Mouse (Mus musculus): ENCODE results near the gene 1600015I10Rik. TPM values are rescaled to one million over a fixed set of nuclear protein-coding genes. Genes with fewer than 3 reads are reported as not detected.

Gene 1600015I10Rik
- polyA plus RNA-seq, 1 experiment from 2014 or later: not detected

DNA sequence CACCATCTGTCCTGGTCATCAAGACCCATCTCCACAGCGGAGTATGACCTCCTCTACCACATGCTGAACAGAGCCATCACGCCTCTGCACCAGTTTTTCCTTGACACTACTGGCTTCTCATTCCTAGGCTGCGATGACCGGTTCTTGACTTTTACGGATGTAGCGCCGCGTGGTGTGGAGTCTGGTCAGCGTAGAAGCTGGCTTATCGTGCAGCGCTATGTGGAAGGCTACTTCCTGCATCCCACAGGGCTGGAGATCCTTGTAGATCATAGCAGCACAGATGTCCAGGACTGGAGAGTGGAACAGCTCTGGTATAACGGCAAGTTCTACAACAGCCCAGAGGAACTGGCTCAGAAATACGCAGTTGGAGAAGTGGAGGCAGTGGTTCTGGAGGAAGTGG is 24.1 kb upstream of the 1600015I10Rik start:
- no peak for ATAC-seq (ENCODE audit: low FRiP score, low TSS enrichment)
- 94% methylated on average over 13 of the region's 13 CpGs for WGBS

DNA sequence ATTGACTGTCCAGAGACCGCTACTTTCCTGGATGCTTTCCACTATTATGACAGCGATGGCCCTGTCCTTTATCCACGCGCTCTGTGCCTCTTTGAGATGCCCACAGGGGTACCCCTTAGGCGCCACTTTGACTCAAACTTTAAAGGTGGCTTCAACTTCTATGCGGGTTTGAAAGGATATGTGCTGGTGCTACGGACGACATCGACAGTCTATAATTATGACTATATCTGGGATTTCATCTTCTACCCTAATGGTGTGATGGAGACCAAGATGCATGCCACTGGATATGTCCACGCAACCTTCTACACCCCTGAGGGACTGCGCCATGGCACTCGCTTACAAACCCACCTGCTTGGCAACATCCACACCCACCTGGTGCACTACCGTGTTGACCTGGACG is 23.3 kb upstream of the 1600015I10Rik start:
- Histone ChIP-seq H3K4me3 (ENCODE audit: low read length) (no peak overlapping the region), H3K4me2 (replicated peaks; ENCODE audit: low read depth, low read length) (no peak overlapping the region), H3K27me3 (ENCODE audit: control insufficient read depth, insufficient read depth, low read length) (no peaks in the 10 kb centered on the region), H3K27ac (ENCODE audit: low read depth, low read length) (no peak overlapping the region), H3K4me1 (ENCODE audit: control insufficient read depth, insufficient read depth, low read length) (no peaks in the 10 kb centered on the region; the same call in 1 of the 2 replicates), H3K9ac (ENCODE audit: low read depth, low read length) (no peak overlapping the region), H3K9me3 (ENCODE audit: control insufficient read depth, low read length) (no peaks in the 10 kb centered on the region), H3K36me3 (ENCODE audit: control insufficient read depth, insufficient read depth, low read length) (no peaks in the 10 kb centered on the region)
- no peak for ATAC-seq (ENCODE audit: low FRiP score, low TSS enrichment)
- 97% methylated on average over 14 of the region's 14 CpGs for WGBS

More for the DNA sequence above, 24.1 kb upstream of the 1600015I10Rik start:
- no peaks in the 10 kb centered on the region for H3K9me3 ChIP-seq (ENCODE audit: control insufficient read depth, low read length)
- no peak overlapping the region for H3K9ac ChIP-seq (ENCODE audit: low read depth, low read length)
- H3K36me3 ChIP-seq (ENCODE audit: control insufficient read depth, insufficient read depth, low read length): no peaks in the 10 kb centered on the region
- H3K4me3 ChIP-seq (ENCODE audit: low read length): no peak overlapping the region
- no peaks in the 10 kb centered on the region for H3K27me3 ChIP-seq (ENCODE audit: control insufficient read depth, insufficient read depth, low read length)
- H3K27ac ChIP-seq (ENCODE audit: low read depth, low read length): no peak overlapping the region
- no peaks in the 10 kb centered on the region; the same call in 1 of the 2 replicates for H3K4me1 ChIP-seq (ENCODE audit: control insufficient read depth, insufficient read depth, low read length)
- no peak overlapping the region for H3K4me2 ChIP-seq (replicated peaks; ENCODE audit: low read depth, low read length)

DNA sequence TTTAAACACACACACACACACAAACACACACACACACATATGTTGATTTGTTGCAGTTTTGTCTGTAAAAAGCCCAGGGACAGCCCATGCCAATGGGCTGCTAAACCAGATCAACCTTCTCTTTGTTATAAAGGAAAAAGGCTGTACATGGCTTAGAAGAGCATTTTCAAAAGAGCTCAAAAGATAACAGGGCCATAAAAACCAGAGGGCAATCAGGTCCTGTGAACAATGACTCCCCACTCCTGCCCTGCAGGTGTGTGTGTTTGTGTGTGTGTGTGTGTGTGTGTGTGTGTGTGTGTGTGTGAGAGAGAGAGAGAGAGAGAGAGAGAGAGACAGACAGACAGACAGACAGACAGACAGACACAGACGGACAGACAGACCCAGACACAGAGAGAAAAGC is 20.5 kb upstream of the 1600015I10Rik start:
- Histone ChIP-seq H3K9ac (ENCODE audit: low read depth, low read length) (no peak overlapping the region), H3K27ac (ENCODE audit: low read depth, low read length) (no peak overlapping the region), H3K4me1 (ENCODE audit: control insufficient read depth, insufficient read depth, low read length) (no peaks in the 10 kb centered on the region; the same call in 1 of the 2 replicates), H3K9me3 (ENCODE audit: control insufficient read depth, low read length) (no peaks in the 10 kb centered on the region), H3K27me3 (ENCODE audit: control insufficient read depth, insufficient read depth, low read length) (no peaks in the 10 kb centered on the region), H3K36me3 (ENCODE audit: control insufficient read depth, insufficient read depth, low read length) (no peaks in the 10 kb centered on the region), H3K4me3 (ENCODE audit: low read length) (no peak overlapping the region), H3K4me2 (replicated peaks; ENCODE audit: low read depth, low read length) (no peak overlapping the region)
- WGBS: 87% methylated on average over 1 of the region's 1 CpGs
- no peak for ATAC-seq (ENCODE audit: low FRiP score, low TSS enrichment)

DNA sequence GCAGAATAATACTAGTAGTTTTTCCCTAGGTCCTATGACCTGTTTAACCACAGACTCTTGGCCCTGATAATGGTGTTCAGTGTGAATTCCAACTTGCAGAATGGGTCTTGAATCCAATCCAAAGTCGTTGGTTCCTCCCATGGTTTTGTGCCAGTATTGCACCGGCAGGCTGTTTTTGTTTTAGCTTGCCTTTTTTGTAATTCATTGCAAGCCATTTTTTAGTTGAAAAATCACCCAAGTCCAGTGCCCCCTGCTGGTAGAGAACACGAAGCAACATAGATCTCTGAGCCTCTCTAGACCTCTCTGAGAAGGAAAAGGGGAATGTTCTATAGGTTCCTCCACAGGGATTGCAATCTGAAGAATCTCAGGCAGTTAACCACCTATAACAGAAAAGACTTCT is 17.7 kb upstream of the 1600015I10Rik start:
- no peak overlapping the region for H3K27ac ChIP-seq (ENCODE audit: low read depth, low read length)
- no peak for ATAC-seq (ENCODE audit: low FRiP score, low TSS enrichment)
- no peaks in the 10 kb centered on the region for H3K9me3 ChIP-seq (ENCODE audit: control insufficient read depth, low read length)
- no peak overlapping the region for H3K4me3 ChIP-seq (ENCODE audit: low read length)
- H3K9ac ChIP-seq (ENCODE audit: low read depth, low read length): no peak overlapping the region
- no peak overlapping the region for H3K4me2 ChIP-seq (replicated peaks; ENCODE audit: low read depth, low read length)
- H3K27me3 ChIP-seq (ENCODE audit: control insufficient read depth, insufficient read depth, low read length): no peaks in the 10 kb centered on the region
- no peaks in the 10 kb centered on the region for H3K36me3 ChIP-seq (ENCODE audit: control insufficient read depth, insufficient read depth, low read length)
- no peaks in the 10 kb centered on the region; the same call in 1 of the 2 replicates for H3K4me1 ChIP-seq (ENCODE audit: control insufficient read depth, insufficient read depth, low read length)
- WGBS: 40% methylated on average over 3 of the region's 3 CpGs

DNA sequence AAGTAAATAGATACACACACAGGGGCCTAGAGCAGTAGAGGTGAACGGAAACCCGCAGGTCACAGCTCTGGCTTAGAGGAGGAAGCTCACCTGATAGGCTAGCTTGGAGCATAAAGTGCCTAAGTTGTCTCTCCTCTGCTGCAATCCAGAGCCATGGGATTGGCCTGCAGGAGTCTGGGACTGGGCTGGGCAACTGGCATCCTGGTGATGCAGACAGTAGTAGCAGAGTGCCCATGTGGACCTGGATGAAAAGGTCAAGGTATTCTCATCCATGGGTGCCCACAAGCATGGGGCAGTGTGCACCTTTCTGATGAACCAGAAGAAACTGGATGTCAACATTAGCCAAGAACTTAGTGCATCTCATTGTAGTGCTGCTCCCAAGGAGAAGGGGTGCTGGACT is 16.1 kb upstream of the 1600015I10Rik start:
- Histone ChIP-seq H3K4me1 (ENCODE audit: control insufficient read depth, insufficient read depth, low read length) (no peaks in the 10 kb centered on the region), H3K9me3 (ENCODE audit: control insufficient read depth, low read length) (no peaks in the 10 kb centered on the region), H3K4me3 (ENCODE audit: low read length) (no peak overlapping the region), H3K27ac (ENCODE audit: low read depth, low read length) (no peak overlapping the region), H3K4me2 (replicated peaks; ENCODE audit: low read depth, low read length) (no peak overlapping the region), H3K27me3 (ENCODE audit: control insufficient read depth, insufficient read depth, low read length) (no peaks in the 10 kb centered on the region), H3K36me3 (ENCODE audit: control insufficient read depth, insufficient read depth, low read length) (no peaks in the 10 kb centered on the region), H3K9ac (ENCODE audit: low read depth, low read length) (no peak overlapping the region)
- WGBS: 90% methylated on average over 2 of the region's 2 CpGs
- ATAC-seq (ENCODE audit: low FRiP score, low TSS enrichment): no peak

DNA sequence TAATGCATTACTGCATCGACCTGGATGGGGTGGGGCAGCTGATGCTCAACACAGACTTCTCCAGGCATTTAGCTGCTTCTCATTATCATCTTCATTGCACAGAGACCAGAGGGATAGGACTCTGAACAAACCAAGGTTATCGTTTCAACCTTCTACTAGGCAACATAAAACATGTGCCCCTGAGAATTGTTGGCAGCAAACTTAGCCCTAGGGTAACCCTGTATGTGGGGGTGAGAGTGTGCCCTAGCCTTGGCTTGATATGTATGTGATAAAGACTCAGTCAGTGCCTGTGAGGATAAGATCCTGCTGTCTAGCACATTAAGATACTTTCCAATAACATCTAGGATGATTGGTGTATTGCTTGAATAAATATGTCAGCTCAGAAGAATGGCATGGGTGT is 19.9 kb downstream of the 1600015I10Rik start:
- no peaks in the 10 kb centered on the region for H3K4me1 ChIP-seq (ENCODE audit: control insufficient read depth, insufficient read depth, low read length)
- no peaks in the 10 kb centered on the region for H3K27me3 ChIP-seq (ENCODE audit: control insufficient read depth, insufficient read depth, low read length)
- H3K27ac ChIP-seq (ENCODE audit: low read depth, low read length): no peak overlapping the region
- no peak overlapping the region for H3K4me3 ChIP-seq (ENCODE audit: low read length)
- no peak for ATAC-seq (ENCODE audit: low FRiP score, low TSS enrichment)
- no peak overlapping the region for H3K9ac ChIP-seq (ENCODE audit: low read depth, low read length)
- 83% methylated on average over 2 of the region's 2 CpGs for WGBS
- no peaks in the 10 kb centered on the region for H3K9me3 ChIP-seq (ENCODE audit: control insufficient read depth, low read length)
- no peaks in the 10 kb centered on the region for H3K36me3 ChIP-seq (ENCODE audit: control insufficient read depth, insufficient read depth, low read length)
- no peak overlapping the region for H3K4me2 ChIP-seq (replicated peaks; ENCODE audit: low read depth, low read length)

DNA sequence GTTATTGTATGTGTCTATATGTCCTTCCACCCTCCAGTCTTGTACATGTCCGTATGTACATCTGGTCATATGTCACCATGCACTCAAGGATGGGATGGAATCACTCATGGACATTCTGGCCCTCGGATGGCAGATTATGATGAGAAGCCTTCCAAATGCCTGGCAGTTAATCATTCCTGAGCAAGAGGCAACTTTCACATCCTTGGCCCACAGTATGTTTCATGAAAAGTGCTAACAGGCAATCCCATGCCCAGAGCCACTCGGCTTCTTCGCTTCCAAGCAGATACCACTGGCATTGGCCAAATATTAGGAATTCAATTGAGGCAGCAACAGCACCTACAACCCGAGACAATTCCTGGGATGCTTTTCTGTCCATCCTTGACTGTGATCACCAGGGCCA is 21.0 kb downstream of the 1600015I10Rik start:
- Histone ChIP-seq H3K27me3 (ENCODE audit: control insufficient read depth, insufficient read depth, low read length) (no peaks in the 10 kb centered on the region), H3K4me1 (ENCODE audit: control insufficient read depth, insufficient read depth, low read length) (no peaks in the 10 kb centered on the region), H3K9me3 (ENCODE audit: control insufficient read depth, low read length) (no peaks in the 10 kb centered on the region), H3K4me3 (ENCODE audit: low read length) (no peak overlapping the region), H3K4me2 (replicated peaks; ENCODE audit: low read depth, low read length) (no peak overlapping the region), H3K9ac (ENCODE audit: low read depth, low read length) (no peak overlapping the region), H3K27ac (ENCODE audit: low read depth, low read length) (no peak overlapping the region), H3K36me3 (ENCODE audit: control insufficient read depth, insufficient read depth, low read length) (no peaks in the 10 kb centered on the region)
- 89% methylated on average over 5 of the region's 5 CpGs for WGBS
- ATAC-seq (ENCODE audit: low FRiP score, low TSS enrichment): no peak

DNA sequence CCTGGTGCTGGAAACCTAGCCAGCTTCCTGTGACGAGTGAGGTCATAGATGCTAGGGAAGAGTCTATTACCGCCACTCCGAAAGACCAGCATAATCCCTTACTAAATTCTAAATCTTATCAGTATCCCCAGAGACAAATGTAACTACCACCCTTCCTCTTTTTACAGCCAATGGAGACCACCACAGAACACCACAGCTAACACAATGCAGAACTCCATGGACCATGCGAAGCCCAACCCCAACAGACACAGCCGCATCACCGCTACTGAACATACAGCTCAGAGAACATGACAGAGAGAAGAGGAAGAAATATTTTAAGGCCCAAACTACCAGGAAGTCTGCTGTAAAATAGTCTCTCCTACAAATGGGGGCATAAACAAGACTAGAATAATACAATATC is 21.9 kb downstream of the 1600015I10Rik start:
- Histone ChIP-seq H3K27me3 (ENCODE audit: control insufficient read depth, insufficient read depth, low read length) (no peaks in the 10 kb centered on the region), H3K36me3 (ENCODE audit: control insufficient read depth, insufficient read depth, low read length) (no peaks in the 10 kb centered on the region), H3K4me3 (ENCODE audit: low read length) (no peak overlapping the region), H3K4me2 (replicated peaks; ENCODE audit: low read depth, low read length) (no peak overlapping the region), H3K9me3 (ENCODE audit: control insufficient read depth, low read length) (no peaks in the 10 kb centered on the region), H3K4me1 (ENCODE audit: control insufficient read depth, insufficient read depth, low read length) (no peaks in the 10 kb centered on the region), H3K9ac (ENCODE audit: low read depth, low read length) (no peak overlapping the region), H3K27ac (ENCODE audit: low read depth, low read length) (no peak overlapping the region)
- WGBS: 92% methylated on average over 6 of the region's 6 CpGs
- no peak for ATAC-seq (ENCODE audit: low FRiP score, low TSS enrichment)

DNA sequence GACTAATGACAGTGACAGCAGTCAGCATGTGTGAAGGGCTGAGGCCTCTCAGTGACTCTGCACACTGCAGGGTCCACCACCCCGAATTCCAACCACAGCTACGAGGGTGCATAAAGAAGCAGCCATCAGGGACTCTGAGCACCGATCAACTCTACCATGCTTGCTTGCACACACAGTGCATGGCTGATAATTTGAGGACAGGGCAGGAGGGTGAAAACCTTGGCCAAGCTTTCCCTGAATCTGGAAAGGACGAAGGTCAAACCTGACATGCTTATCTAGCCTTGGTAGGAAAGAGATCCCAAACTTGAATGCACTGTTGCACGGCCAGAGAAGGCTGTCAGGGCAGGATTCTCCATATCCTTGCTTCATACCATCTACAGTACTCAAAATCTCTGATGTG is 23.5 kb downstream of the 1600015I10Rik start:
- Histone ChIP-seq H3K9me3 (ENCODE audit: control insufficient read depth, low read length) (no peaks in the 10 kb centered on the region), H3K36me3 (ENCODE audit: control insufficient read depth, insufficient read depth, low read length) (no peaks in the 10 kb centered on the region), H3K4me3 (ENCODE audit: low read length) (no peak overlapping the region), H3K4me1 (ENCODE audit: control insufficient read depth, insufficient read depth, low read length) (no peaks in the 10 kb centered on the region), H3K27ac (ENCODE audit: low read depth, low read length) (no peak overlapping the region), H3K9ac (ENCODE audit: low read depth, low read length) (no peak overlapping the region), H3K27me3 (ENCODE audit: control insufficient read depth, insufficient read depth, low read length) (no peaks in the 10 kb centered on the region), H3K4me2 (replicated peaks; ENCODE audit: low read depth, low read length) (no peak overlapping the region)
- 75% methylated on average over 5 of the region's 5 CpGs for WGBS
- no peak for ATAC-seq (ENCODE audit: low FRiP score, low TSS enrichment)

DNA sequence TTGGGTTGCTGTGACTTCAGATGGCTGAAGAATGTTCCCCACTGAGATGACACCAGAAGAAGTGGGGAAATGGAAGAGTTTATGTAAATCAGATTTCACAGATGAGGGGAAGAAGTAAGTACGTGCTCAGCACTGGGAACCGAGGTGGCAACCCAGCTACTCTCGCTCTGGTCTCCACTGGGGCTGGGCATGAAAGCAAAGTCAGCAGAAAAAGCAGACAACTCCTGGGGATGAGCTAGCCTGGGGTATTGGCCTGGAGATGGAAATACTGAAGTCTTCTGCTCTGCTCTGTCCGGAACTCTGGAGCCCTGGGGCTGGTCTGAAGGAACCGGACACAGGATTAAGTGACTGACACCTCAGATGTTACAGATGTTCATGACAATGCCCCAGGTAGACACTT is 24.5 kb downstream of the 1600015I10Rik start:
- Histone ChIP-seq H3K9ac (ENCODE audit: low read depth, low read length) (no peak overlapping the region), H3K4me2 (replicated peaks; ENCODE audit: low read depth, low read length) (no peak overlapping the region), H3K9me3 (ENCODE audit: control insufficient read depth, low read length) (no peaks in the 10 kb centered on the region), H3K27me3 (ENCODE audit: control insufficient read depth, insufficient read depth, low read length) (no peaks in the 10 kb centered on the region), H3K27ac (ENCODE audit: low read depth, low read length) (no peak overlapping the region), H3K4me1 (ENCODE audit: control insufficient read depth, insufficient read depth, low read length) (no peaks in the 10 kb centered on the region), H3K4me3 (ENCODE audit: low read length) (no peak overlapping the region), H3K36me3 (ENCODE audit: control insufficient read depth, insufficient read depth, low read length) (no peaks in the 10 kb centered on the region)
- ATAC-seq (ENCODE audit: low FRiP score, low TSS enrichment): no peak
- 84% methylated on average over 5 of the region's 5 CpGs for WGBS
